Mouse (Mus musculus) embryonic facial prominence, embryonic 13.5 days (tissue): ENCODE measurements around the gene Cetn3. TPM values are rescaled to one million over a fixed set of nuclear protein-coding genes. Genes with fewer than 3 reads are reported as not detected.

Source experiments
- ATAC-seq: fragments of 200-750 bp; cut with Nextera tagmentation; 2 replicates; pipeline ENCODE4 v1.8.0; 2017; ENCODE audit warnings: low read depth; ENCODE audit not compliant: insufficient number of reproducible peaks, insufficient read depth, low FRiP score, low TSS enrichment
- H3K27ac ChIP-seq: fragments of 300-500 bp; sonication (generic); 2 replicates; pipeline ENCODE4 v1.5.1; 2015; ENCODE audit warnings: moderate library complexity, mild to moderate bottlenecking, inconsistent platforms
- H3K27me3 ChIP-seq: fragments of 300-500 bp; sonication (generic); 2 replicates; pipeline ENCODE4 v1.6.1; 2015; ENCODE audit warnings: mild to moderate bottlenecking, inconsistent platforms
- H3K36me3 ChIP-seq: fragments of 300-500 bp; sonication (generic); 2 replicates; pipeline ENCODE4 v1.6.1; 2015; ENCODE audit warnings: mild to moderate bottlenecking, inconsistent platforms
- H3K4me1 ChIP-seq: fragments of 300-500 bp; sonication (generic); 2 replicates; pipeline ENCODE4 v1.6.1; 2015; ENCODE audit warnings: inconsistent platforms
- H3K4me2 ChIP-seq: fragments of 300-500 bp; sonication (generic); 2 replicates; pipeline ENCODE4 v1.6.1; 2015; ENCODE audit warnings: moderate library complexity, mild to moderate bottlenecking, inconsistent platforms
- H3K4me3 ChIP-seq: fragments of 300-500 bp; sonication (generic); 2 replicates; pipeline ENCODE4 v1.5.1; 2015; ENCODE audit warnings: mild to moderate bottlenecking, inconsistent platforms
- H3K9ac ChIP-seq: fragments of 300-500 bp; sonication (generic); 2 replicates; pipeline ENCODE4 v1.6.1; 2015; ENCODE audit warnings: mild to moderate bottlenecking, inconsistent platforms
- H3K9me3 ChIP-seq: fragments of 300-500 bp; sonication (generic); 2 replicates; pipeline ENCODE4 v1.6.1; 2016; ENCODE audit warnings: inconsistent platforms
- whole genome bisulfite sequencing: fragments of 180-500 bp; shearing (Covaris S2); methylation state at CpG from one replicate; pipeline ENCODE4 v1.1.7; 2015; ENCODE audit warnings: mixed read lengths; 5-methylcytosine and 5-hydroxymethylcytosine counted together
- polyA plus RNA-seq: library from polyadenylated mRNA; unstranded; fragments of >200 nt; fragmentation: Nextera tagmentation; extraction: Ambion mirVana; gene quantifications from 2 replicates; pipeline ENCODE4 v1.2.1, GENCODE M21; 2015

Gene Cetn3
- polyA plus RNA-seq, 1 experiment from 2014 or later = 260 TPM

DNA sequence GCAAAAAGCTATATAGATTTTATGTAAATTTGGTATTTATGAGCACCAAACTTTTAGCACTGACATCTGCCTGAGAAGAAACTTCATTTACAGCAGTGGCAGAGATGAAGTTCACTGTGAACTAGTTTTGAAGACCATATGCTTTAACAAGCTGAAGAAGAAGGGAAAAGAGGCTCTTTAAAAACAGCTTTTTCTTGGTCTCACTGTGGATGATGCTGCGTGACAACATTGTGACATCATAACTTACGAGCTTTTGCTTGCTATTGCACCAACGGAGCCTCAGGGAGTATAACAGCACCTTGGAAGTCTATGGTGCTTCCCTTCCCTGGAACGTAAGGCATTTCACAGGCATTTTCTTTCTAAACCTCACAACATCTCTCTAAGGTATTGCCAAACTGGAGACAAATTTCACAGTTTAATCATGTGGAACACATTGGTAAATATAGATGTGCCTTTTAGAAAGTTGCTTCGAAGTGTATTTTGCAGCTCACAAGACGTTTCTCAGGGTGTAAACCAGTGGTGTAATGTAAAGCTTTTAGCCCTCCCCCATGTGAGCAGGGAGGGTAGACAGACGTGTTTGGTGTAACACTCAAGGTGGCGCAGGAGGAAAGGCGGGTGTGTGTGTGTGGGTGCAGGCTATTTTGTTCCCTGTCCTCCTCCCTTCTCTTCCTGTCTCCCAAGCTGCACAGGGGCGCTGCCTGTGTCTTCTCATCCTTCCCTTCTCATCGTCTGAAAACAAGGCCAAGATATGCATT is 41.9 kb downstream of the Cetn3 start:
- H3K4me3 ChIP-seq = no peak overlapping the region
- no peaks in the 10 kb centered on the region for H3K9me3 ChIP-seq
- no peak overlapping the region for H3K4me2 ChIP-seq
- H3K4me1 ChIP-seq = no peaks in the 10 kb centered on the region
- ATAC-seq = no peak
- no peaks in the 10 kb centered on the region for H3K36me3 ChIP-seq
- 61% methylated on average over 11 of the region's 11 CpGs for WGBS
- no peak overlapping the region for H3K9ac ChIP-seq
- H3K27ac ChIP-seq = no peak overlapping the region
- H3K27me3 ChIP-seq = no peaks in the 10 kb centered on the region

DNA sequence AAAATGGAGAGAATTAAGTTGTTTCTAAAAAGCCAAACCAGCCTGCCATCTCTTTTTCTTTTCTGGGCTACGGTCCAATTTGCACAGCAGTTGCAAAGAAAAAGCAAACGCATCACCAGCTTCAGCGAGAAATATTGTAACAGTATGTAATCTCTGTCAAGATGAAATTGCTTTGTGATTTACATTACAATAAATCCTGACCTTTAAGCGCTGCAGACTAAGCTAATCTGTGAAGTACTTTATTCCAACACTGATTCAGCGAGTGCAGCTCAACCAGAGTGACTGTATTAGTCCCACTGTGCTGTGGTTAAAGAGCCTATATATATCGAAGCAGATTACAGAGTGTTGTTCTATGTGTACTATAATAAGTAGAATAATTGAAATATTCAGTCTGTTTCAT is 45.6 kb downstream of the Cetn3 start:
- no peaks in the 10 kb centered on the region for H3K36me3 ChIP-seq
- ATAC-seq = no peak
- 68% methylated on average over 6 of the region's 6 CpGs for WGBS
- no peak overlapping the region for H3K9ac ChIP-seq
- H3K27me3 ChIP-seq = no peaks in the 10 kb centered on the region
- no peak overlapping the region for H3K4me3 ChIP-seq
- no peaks in the 10 kb centered on the region for H3K4me1 ChIP-seq
- no peaks in the 10 kb centered on the region for H3K9me3 ChIP-seq
- no peak overlapping the region for H3K4me2 ChIP-seq
- H3K27ac ChIP-seq = no peak overlapping the region

DNA sequence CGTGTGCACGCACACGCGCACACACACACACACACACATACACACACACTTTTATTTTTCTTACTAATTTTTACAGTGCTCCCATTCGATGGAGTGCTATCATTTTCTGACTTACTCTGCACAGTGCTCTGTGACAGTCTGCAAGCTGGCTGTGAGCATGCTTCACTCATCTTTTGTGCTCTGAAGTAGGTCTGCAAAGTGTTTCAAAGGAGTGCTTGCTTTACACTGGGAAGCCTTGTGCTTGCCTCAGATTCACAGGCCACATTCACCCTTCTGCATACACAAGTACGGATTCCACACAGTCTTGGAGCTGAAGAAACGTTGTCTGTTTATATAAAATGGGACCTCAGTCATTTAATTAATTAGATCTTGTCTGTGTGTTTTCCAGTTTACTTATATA is 49.0 kb downstream of the Cetn3 start:
- no peak for ATAC-seq
- Histone ChIP-seq H3K27ac (no peak overlapping the region), H3K27me3 (no peaks in the 10 kb centered on the region), H3K4me3 (no peak overlapping the region), H3K9ac (no peak overlapping the region), H3K4me2 (no peak overlapping the region), H3K9me3 (no peaks in the 10 kb centered on the region), H3K36me3 (no peaks in the 10 kb centered on the region), H3K4me1 (no peaks in the 10 kb centered on the region)
- WGBS = 89% methylated on average over 7 of the region's 7 CpGs

DNA sequence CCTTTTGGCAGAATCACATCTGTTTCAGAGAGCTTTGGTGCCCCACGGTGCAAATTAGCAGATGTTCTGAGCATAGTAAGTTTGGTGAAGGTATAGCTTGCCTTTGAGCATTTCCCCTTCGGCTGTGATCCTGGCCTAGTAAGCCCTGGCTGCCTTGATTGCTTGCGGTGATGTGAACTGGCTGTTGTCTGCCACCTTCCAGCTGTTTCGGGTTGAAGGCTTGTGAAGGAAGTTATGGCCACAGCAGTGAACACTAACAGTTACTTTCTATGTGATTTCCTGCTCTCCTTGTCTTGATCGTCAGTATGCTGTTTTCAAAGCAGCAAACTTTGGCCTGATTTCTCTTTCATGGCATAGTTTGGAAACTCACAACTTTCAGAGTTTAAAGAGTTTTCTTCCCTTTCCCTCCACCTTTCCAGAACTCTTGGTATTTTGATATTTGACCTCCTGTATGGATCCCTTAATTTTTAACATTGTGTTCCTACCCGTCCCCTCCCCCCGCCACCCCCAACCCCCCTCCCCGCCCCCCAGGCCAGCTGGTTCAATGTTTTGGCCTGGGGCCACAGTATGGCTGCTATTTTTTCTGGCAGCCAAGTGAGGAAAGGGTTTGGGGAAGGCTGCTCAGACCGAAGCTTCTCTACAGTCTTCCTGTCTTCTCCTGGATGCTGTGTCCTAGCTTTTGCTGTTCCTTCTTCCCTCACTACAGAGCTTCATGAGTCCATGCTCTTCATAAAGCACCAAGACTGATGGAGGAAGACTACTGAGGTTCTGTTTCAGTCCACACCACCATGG is 53.7 kb downstream of the Cetn3 start:
- 67% methylated on average over 9 of the region's 9 CpGs for WGBS
- H3K27ac ChIP-seq = no peak overlapping the region
- H3K27me3 ChIP-seq = no peaks in the 10 kb centered on the region
- H3K4me2 ChIP-seq = no peak overlapping the region
- no peaks in the 10 kb centered on the region for H3K36me3 ChIP-seq
- H3K4me1 ChIP-seq = no peaks in the 10 kb centered on the region
- H3K9me3 ChIP-seq = no peaks in the 10 kb centered on the region
- no peak for ATAC-seq
- no peak overlapping the region for H3K4me3 ChIP-seq
- H3K9ac ChIP-seq = no peak overlapping the region

DNA sequence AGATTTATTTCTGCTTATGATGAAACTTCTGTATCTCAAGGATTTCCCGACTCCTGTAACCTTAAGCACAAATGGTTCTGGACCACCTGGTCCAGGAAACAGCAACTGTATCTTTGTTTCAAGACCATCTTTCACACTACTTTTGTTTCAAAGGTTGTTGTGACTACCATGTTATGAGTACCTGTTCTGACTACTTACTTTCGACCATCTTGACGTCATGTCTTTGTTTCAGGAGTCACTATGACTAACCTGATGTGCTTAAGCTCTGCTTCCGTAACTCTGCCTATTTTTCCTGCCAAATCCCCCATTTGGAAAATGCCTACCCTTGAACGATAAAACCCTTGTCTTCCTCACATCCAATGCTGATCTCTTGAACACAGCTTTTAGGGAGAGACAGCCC is 55.1 kb downstream of the Cetn3 start:
- Histone ChIP-seq H3K27ac (no peak overlapping the region), H3K36me3 (no peaks in the 10 kb centered on the region), H3K27me3 (no peaks in the 10 kb centered on the region), H3K4me2 (no peak overlapping the region), H3K4me3 (no peak overlapping the region), H3K9ac (no peak overlapping the region), H3K4me1 (no peaks in the 10 kb centered on the region), H3K9me3 (no peaks in the 10 kb centered on the region)
- no peak for ATAC-seq
- 90% methylated on average over 5 of the region's 5 CpGs for WGBS

DNA sequence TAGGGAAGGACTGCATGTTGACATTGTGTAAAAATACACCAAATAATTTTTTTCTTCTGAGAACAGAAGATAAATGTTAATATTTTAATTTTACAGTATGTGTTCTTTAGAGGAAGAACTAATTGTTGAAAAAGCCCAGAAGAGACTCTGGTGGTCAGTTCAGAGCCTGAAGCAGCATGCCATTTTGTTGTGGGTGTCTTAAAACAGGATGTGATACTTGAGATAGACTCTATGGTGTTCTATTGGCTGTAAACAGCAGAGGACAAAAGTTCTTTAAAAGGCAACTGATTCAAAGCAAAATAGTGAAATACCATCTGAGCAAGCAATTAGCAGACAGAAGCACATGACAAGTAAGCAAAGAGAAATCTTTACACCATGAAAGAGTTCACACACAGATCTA is 56.1 kb downstream of the Cetn3 start:
- H3K36me3 ChIP-seq = no peaks in the 10 kb centered on the region
- H3K27ac ChIP-seq = no peak overlapping the region
- H3K9me3 ChIP-seq = no peaks in the 10 kb centered on the region
- H3K4me3 ChIP-seq = no peak overlapping the region
- ATAC-seq = no peak
- H3K4me1 ChIP-seq = no peaks in the 10 kb centered on the region
- no peaks in the 10 kb centered on the region for H3K27me3 ChIP-seq
- H3K4me2 ChIP-seq = no peak overlapping the region
- no peak overlapping the region for H3K9ac ChIP-seq

DNA sequence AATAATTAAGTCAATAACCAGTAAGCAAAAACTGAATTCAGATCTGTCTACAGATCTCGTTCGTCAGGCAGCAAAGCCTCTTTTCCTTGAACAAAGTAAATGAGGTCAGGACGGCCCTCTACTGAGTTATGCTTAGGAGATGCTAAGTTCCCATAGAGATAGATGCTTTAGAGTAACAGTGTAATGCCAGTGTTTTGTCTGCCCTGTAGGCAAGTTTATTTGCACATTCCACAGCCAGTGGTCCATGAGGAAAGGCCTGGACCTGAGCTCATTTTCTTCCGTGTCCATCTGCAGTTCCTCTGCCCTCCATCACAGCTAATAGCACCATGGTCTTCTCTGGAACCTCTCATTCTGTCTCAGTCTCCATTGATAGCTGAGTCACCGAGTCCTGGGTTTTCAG is 57.4 kb downstream of the Cetn3 start:
- no peak overlapping the region for H3K9ac ChIP-seq
- H3K27me3 ChIP-seq = no peaks in the 10 kb centered on the region
- H3K4me3 ChIP-seq = no peak overlapping the region
- no peak for ATAC-seq
- H3K27ac ChIP-seq = no peak overlapping the region
- 74% methylated on average over 5 of the region's 5 CpGs for WGBS
- no peak overlapping the region for H3K4me2 ChIP-seq
- H3K4me1 ChIP-seq = no peaks in the 10 kb centered on the region
- H3K9me3 ChIP-seq = no peaks in the 10 kb centered on the region
- H3K36me3 ChIP-seq = no peaks in the 10 kb centered on the region

DNA sequence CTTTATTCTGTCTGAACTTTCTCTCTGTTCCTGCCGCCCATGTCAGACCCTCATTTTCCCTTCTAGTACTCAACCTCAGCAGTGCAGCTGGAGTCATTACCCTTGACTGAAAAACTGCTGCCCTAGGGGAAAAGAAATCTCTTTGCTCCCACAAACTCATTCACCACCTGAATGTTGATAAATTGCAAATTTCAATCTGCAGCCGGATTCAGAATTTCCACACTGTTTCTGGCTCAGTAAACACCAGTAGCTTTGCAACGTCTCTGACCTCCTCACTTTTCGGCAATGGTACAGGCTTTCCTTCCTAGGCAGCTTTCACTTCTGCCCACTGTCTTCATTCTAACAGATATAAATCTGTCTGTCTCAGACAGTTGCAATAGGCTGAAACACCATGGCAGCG is 57.8 kb downstream of the Cetn3 start:
- ATAC-seq = no peak
- H3K4me1 ChIP-seq = no peaks in the 10 kb centered on the region
- no peaks in the 10 kb centered on the region for H3K36me3 ChIP-seq
- no peak overlapping the region for H3K9ac ChIP-seq
- no peaks in the 10 kb centered on the region for H3K9me3 ChIP-seq
- no peak overlapping the region for H3K4me2 ChIP-seq
- H3K27me3 ChIP-seq = no peaks in the 10 kb centered on the region
- H3K4me3 ChIP-seq = no peak overlapping the region
- 70% methylated on average over 5 of the region's 5 CpGs for WGBS
- H3K27ac ChIP-seq = no peak overlapping the region

DNA sequence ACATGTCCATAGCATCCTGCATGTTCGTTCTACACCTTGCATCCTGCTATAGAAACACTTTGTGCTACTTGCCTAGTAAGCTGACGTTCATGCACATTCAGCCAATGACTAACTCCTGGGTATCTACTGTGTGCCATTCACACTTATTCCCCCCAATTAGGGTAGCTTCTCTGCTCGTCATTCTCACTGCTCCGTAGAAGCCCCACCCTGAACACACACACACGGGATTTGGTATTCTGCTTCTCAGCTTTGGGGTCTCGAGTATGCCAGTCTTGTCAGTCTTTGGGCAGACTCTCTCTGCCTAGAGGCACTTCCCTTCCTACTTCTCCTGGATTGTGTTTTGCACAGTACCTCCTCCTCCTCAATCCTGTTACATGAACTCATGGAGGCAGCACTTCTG is 59.4 kb downstream of the Cetn3 start:
- ATAC-seq = no peak
- 66% methylated on average over 6 of the region's 6 CpGs for WGBS
- Histone ChIP-seq H3K4me1 (no peaks in the 10 kb centered on the region), H3K9ac (no peak overlapping the region), H3K4me3 (no peak overlapping the region), H3K4me2 (no peak overlapping the region), H3K36me3 (no peaks in the 10 kb centered on the region), H3K9me3 (no peaks in the 10 kb centered on the region), H3K27me3 (no peaks in the 10 kb centered on the region), H3K27ac (no peak overlapping the region)

Other genes with a start within 250 kb of the Cetn3 start
- gene Adgrv1, start 149.9 kb upstream of the Cetn3 start, polyA plus RNA-seq = 2.7 and 2.8 TPM in 2 replicates
- gene Lysmd3, start 125.4 kb upstream of the Cetn3 start, polyA plus RNA-seq = 27.1 and 29.5 TPM in 2 replicates
- gene Polr3g, start 72.1 kb upstream of the Cetn3 start, polyA plus RNA-seq = 18.3 and 19.4 TPM in 2 replicates
- 8.0 and 9.5 TPM in 2 replicates for gene Mblac2, start 71.7 kb upstream of the Cetn3 start, polyA plus RNA-seq